Mouse (Mus musculus) heart, adult 9 months (tissue): ENCODE measurements around the gene Rtel1.
A peak's percentile ranks its signal among the peaks of the same experiment; 100 is the strongest.

Source experiments
- DNase-seq, 2 experiments: peaks; one replicate each; pipeline ENCODE4 v3.0.0; 2022; ENCODE audit warnings: low spot score in 2 of 2

Gene Rtel1

GRCm38 (mm10) chr2:181326098-181326497 is 6.6 kb downstream of the Rtel1 start:
- DNase-seq: no peak

GRCm38 (mm10) chr2:181332542-181332941 is 13.0 kb downstream of the Rtel1 start:
- DNase-seq: no peak

DNA sequence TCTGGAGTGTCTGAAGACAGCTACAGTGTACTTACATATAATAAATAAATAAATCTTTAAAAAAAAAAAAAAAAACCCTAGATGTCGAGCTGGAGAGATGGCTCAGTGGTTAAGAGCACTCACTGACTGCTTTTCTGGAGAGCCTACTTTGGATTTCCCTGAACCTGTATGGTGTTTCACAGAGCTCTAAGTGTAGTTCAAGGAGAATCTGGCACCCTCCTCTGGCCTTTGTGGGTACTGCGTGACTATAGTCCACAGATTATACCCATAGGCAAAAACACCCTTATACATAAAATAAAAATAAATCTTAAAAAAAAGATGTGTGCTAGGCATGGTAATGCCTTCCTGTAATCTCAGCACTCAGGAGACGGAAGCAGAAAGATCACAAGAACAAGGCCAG is 14.5 kb downstream of the Rtel1 start:
- DNase-seq: peak; percentile 34 to 71

GRCm38 (mm10) chr2:181340426-181340825 is 20.9 kb downstream of the Rtel1 start:
- no peak for DNase-seq

- DNase-seq: peak; percentile 19 to 30
Measured at GRCm38 (mm10) chr2:181342766-181343165, 23.2 kb downstream of the Rtel1 start.

DNA sequence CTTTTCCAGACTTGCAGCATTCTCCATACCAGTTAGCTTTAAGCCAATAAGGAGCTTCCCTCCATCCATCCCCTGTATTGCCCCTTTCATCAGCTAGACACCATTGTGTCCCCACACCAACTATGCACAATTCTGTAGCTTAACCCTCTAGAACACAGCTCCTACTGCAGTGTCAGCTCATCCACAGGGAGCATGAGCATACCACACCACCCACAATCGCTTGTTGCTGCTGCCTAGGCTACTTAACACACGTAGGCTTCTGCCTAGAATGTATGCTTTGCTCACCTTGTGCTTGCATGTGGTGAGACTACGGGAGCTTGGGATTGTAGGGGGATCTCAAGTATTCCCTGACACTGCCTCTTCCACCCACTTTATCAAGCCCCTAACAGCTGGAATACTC is 37.2 kb downstream of the Rtel1 start:
- DNase-seq: no peak

DNA sequence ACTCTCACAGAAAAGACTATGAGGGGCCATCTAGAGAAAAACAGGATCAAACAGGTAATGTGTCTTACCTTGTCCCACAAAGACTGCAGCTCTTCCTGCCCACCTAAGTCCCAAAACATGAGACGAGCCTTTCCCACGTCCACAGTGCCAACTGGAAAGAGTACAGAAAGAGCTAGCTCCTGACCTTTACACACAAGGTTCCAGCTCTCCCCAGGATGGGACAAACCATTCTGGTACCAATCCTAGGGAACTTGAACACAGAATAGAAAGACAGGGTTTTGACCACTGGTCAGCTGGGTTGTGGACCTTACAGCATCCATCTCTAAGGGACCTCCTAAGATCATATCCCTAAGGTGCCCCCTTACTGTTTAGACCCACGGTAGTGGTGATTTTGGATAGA is 44.4 kb downstream of the Rtel1 start:
- DNase-seq: no peak

GRCm38 (mm10) chr2:181364487-181364859 is 44.9 kb downstream of the Rtel1 start:
- DNase-seq: no peak

GRCm38 (mm10) chr2:181364860-181365596 is 45.5 kb downstream of the Rtel1 start, which contains the start of the genes Zgpat and Arfrp1:
TSS of gene Zgpat (plus strand) at chr2:181364928.
TSS of gene Arfrp1 (minus strand) at chr2:181365404.
- peak; percentile 84 to 87 for DNase-seq

GRCm38 (mm10) chr2:181365655-181366075 is 46.1 kb downstream of the Rtel1 start:
- DNase-seq: no peak

DNA sequence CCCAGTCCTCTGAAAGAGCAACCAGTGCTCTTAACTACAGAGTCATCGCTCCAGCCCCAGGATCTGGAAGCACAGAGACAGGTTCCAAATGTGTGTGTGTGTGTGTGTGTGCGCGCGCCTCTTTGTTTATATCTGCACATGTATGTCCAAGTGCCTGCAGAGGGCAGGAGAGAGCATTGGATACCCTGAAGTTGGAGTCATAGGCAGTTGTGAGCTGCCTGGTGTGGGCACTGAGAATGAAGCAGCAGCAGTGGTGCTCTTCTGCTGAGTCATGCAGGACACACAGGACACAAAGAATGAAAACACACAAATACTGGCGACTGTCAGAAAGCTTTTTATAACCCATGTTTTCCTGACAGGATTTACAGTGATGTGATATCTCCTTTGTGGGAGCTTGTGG is 50.5 kb downstream of the Rtel1 start:
- no peak for DNase-seq

GRCm38 (mm10) chr2:181375787-181376186 is 56.2 kb downstream of the Rtel1 start:
- DNase-seq: no peak

- no peak for DNase-seq
Measured at GRCm38 (mm10) chr2:181377230-181377629, 57.7 kb downstream of the Rtel1 start.

DNA sequence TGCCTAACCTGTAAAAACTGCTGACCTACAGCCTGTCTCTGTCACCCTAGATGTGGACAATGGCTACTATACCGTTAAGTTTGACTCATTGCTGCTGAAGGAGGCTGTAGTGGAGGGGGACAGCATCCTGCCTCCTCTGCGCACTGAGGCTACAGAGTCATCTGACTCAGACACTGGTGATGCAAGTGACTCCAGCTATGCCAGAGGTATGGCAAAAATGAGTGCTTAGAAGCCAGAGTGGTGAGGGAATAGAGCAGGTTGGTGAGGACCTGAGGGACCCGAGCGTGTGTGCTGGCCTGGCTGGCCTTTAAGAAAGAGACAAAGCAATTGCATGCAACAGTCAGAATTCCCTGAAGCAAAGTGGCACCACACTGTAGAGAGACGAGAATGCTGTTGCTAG is 59.2 kb downstream of the Rtel1 start:
- DNase-seq: no peak

DNA sequence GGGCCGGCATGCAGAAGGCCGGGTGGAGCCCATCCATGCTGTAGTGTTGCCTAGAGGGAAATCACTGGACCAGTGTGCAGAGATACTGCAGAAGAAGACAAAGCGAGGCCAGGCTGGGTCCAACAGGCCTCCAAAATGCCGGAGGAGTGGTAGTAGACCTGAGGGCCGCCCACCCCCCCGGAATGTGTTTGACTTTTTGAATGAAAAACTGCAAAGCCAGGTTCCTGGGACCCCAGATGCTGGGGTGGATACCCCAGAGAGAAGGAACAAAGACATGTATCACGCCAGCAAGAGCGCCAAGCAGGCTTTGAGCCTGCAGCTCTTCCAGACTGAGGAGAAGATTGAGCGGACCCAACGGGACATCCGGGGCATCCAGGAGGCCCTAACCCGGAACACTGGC is 60.2 kb downstream of the Rtel1 start, which contains the start of gene Lime1:
Lime1 (plus strand) TSS at position 301 of the 400 bp plus-strand sequence.
- DNase-seq: no peak

GRCm38 (mm10) chr2:181380251-181380650 is 60.7 kb downstream of the Rtel1 start:
- DNase-seq: no peak

- DNase-seq: no peak
Measured at GRCm38 (mm10) chr2:181381107-181381506, 61.6 kb downstream of the Rtel1 start.

GRCm38 (mm10) chr2:181381631-181382306 is 62.2 kb downstream of the Rtel1 start:
- no peak for DNase-seq

DNA sequence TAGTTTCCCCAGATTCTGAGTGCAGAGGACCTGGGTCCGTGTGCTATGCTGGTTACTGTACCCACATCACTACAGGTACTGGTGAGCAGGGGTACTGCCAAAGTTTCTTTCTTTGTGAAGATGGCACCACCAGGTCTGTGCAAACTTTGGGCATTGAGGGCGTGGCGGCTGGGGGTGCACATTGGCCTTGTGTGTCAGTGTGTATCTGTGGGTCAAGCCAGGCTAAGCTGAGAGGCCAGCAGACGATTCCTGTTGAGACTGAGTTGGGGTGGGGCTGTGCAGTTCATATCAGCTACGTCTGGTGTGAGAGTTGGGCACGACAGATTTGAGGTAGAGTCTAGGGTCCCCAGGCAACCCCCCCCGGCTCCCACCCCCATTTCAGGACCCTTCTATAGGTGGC is 64.9 kb downstream of the Rtel1 start:
- DNase-seq: no peak

DNA sequence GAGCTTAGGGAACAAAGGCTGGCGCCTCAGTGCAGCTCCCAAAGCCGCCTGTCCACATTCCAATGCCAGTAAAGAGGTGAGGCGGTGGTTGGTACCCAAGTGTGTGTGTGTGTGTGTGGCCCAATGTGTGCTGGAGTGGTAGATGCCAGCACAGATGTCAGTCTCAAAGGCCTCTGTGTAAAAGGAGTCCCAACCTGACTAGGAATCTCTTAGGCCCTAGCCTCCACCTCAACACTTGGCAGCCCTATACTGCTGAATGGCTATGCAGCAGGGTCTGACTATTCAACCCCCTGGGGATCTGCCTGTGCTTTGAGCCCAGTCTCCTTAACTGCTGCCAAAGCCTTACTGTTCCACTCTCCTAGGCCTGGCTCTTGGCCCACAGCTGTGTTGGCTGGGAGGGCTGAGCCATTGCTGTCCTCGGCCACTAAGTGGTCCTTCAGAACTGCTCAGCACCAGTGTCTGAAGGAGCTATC is 65.4 kb downstream of the Rtel1 start:
- DNase-seq: peak; percentile 75 to 79

- peak; percentile 59 to 64 for DNase-seq
Measured at GRCm38 (mm10) chr2:181385885-181386284, 66.3 kb downstream of the Rtel1 start.

DNA sequence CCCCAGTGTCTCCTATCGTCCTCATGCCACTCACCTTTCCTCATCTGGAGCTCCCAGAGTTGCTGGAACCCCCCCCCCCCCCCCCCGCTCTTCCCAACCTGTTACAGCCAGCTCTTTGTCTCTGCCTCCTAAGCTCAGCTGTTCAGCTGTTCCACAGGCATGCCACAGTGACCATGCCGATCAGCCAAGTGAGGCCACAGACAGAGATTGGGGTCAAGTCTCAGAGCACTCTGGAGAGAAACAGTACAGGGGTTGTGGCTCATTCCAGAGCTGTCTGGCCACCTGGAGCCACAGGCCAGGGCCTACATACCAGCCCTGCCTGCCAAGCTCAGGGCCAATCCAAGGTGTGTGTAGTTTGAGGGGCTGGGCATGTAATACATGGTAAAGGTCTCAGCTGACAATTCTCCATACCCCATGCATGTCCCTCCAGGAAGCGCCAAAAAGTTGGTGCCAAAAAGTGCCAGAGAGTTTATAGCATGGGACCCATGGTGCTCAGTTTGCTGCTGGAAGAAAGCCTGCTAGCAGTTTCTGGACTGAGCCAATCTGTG is 67.2 kb downstream of the Rtel1 start:
- no peak for DNase-seq
